Mouse (Mus musculus) mature B cell (primary cell): ENCODE measurements around the gene Gemin6.
"Not testable (repeated sequence)": the region's sequence is repeated elsewhere in the genome, so short reads cannot be mapped to it uniquely, and the experiment has no call there.

Experiments
- in situ Hi-C: fragments of 300-500 bp; cut with MboI; formaldehyde crosslinking; loops from 2 replicates; pipeline ENCODE4 v1.14.3; 2019

The Gemin6 gene

GRCm38 (mm10) chr17:80224326-80225116, at the start of gene Gemin6:
Gemin6 (plus strand) TSS chr17:80224441.
- in situ Hi-C loops, result no loop called here

- in situ Hi-C loops, result loop anchor here (10.0 to 25.0 kb wide), 2 partner anchors 110 to 288 kb away; partner anchors contain the start of genes Atl2 and Hnrnpll
Measured at GRCm38 (mm10) chr17:80174699-80175385, 49.4 kb upstream of the Gemin6 start.

GRCm38 (mm10) chr17:80175386-80175739, 48.9 kb upstream of the Gemin6 start:
- in situ Hi-C loops, result loop anchor here (10.0 to 25.0 kb wide), 2 partner anchors 111 to 288 kb away; partner anchors contain the start of genes Atl2 and Hnrnpll

- in situ Hi-C loops, result loop anchor here (10.0 to 25.0 kb wide), 2 partner anchors 111 to 289 kb away; partner anchors contain the start of genes Atl2 and Hnrnpll
Measured at GRCm38 (mm10) chr17:80175966-80176365, 48.3 kb upstream of the Gemin6 start.

GRCm38 (mm10) chr17:80178846-80179245, 45.4 kb upstream of the Gemin6 start:
- in situ Hi-C loops, result loop anchor here (10.0 to 25.0 kb wide), 2 partner anchors 114 to 292 kb away; partner anchors contain the start of genes Atl2 and Hnrnpll

- in situ Hi-C loops, result loop anchor here (10.0 to 25.0 kb wide), 2 partner anchors 115 to 293 kb away; partner anchors contain the start of genes Atl2 and Hnrnpll
Measured at GRCm38 (mm10) chr17:80179959-80180358, 44.3 kb upstream of the Gemin6 start.

GRCm38 (mm10) chr17:80180468-80180867, 43.8 kb upstream of the Gemin6 start:
- in situ Hi-C loops, result loop anchor here (25.0 kb wide), 1 partner anchor 293 kb away; the partner anchor contains the start of gene Atl2

GRCm38 (mm10) chr17:80183615-80184014, 40.6 kb upstream of the Gemin6 start:
- in situ Hi-C loops, result loop anchor here (25.0 kb wide), 1 partner anchor 296 kb away; the partner anchor contains the start of gene Atl2

GRCm38 (mm10) chr17:80193075-80193474, 31.2 kb upstream of the Gemin6 start:
- in situ Hi-C loops, result loop anchor here (25.0 kb wide), 1 partner anchor 306 kb away; the partner anchor contains the start of gene Atl2

GRCm38 (mm10) chr17:80199160-80199778, 25.0 kb upstream of the Gemin6 start:
- in situ Hi-C loops, result loop anchor here (25.0 kb wide), 1 partner anchor 312 kb away; the partner anchor contains the start of gene Atl2

- in situ Hi-C loops, result no loop called here
Measured at GRCm38 (mm10) chr17:80205657-80206056, 18.6 kb upstream of the Gemin6 start.

GRCm38 (mm10) chr17:80206301-80206670, 18.0 kb upstream of the Gemin6 start:
- in situ Hi-C loops, result no loop called here

GRCm38 (mm10) chr17:80206671-80207581, 17.3 kb upstream of the Gemin6 start, which contains the start of the genes Srsf7 and Ttc39d:
Srsf7 (minus strand) TSS chr17:80207307.
Ttc39d (plus strand) TSS chr17:80207460.
- in situ Hi-C loops, result no loop called here

GRCm38 (mm10) chr17:80213998-80214397, 10.2 kb upstream of the Gemin6 start:
- in situ Hi-C loops, result not testable (repeated sequence)

- in situ Hi-C loops, result no loop called here
Measured at GRCm38 (mm10) chr17:80220131-80220530, 4.1 kb upstream of the Gemin6 start.

- in situ Hi-C loops, result no loop called here
Measured at GRCm38 (mm10) chr17:80221202-80221601, 3.0 kb upstream of the Gemin6 start.

- in situ Hi-C loops, result no loop called here
Measured at GRCm38 (mm10) chr17:80221890-80222628, 2.2 kb upstream of the Gemin6 start.

- in situ Hi-C loops, result no loop called here
Measured at GRCm38 (mm10) chr17:80223829-80224228, 412 bp upstream of the Gemin6 start.

GRCm38 (mm10) chr17:80225142-80225541, 901 bp downstream of the Gemin6 start:
- in situ Hi-C loops, result not testable (repeated sequence)

GRCm38 (mm10) chr17:80229396-80229795, 5.2 kb downstream of the Gemin6 start:
- in situ Hi-C loops, result no loop called here
